ENCODE assay signal across 13 mouse cellular contexts in the genomic region with DNA sequence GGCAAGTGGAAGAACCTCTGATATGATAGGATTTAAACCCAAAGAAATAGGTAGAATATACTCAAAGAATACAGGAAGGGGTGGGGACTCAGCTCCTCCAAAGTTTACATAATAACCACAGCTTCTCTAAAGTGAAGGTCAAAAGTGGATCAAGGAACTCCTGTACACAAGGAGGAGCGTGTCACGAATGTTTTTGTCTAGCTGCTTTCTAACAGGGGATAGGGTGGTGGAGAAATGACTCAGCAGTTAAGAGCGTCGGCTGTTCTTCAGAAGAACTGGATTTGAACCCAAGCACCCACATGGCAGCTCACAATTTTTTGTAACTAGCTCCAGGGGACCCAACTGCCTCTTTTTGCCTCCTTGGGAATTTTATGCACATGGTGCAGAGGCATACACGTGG. TPM values are rescaled to one million over a fixed set of nuclear protein-coding genes. Genes with fewer than 3 reads are reported as not detected.
DNase-seq lines count a peak whose midpoint lies in the region; ATAC-seq and TF ChIP-seq lines count a peak whose summit lies in the region.
"Had no signal": no experiment of that assay in that cellular context is flagged by ENCODE, and none has a peak within 500 bp of the region (broad histone marks: within the 10 kb centered on the region; RNA-seq: fewer than 3 reads in every experiment).

No protein-coding gene starts in this region.

- peak; percentile 87 for DNase-seq in heart, adult 11 months
- no peak for DNase-seq in heart, postnatal 25 days (ENCODE audit: low spot score)
- DNase-seq in lung, postnatal 25 days (ENCODE audit: low spot score) = peak; percentile 18
- no peak for DNase-seq in lung, postnatal 14 days
- no peak for DNase-seq in liver, embryonic 13.5 days
- DNase-seq in cerebellum, postnatal 10 days = no peak
- no peak for DNase-seq in forebrain, postnatal 0 days
- DNase-seq: B cell, adult 2 months; thymus, adult 2 months had no signal

- ATAC-seq in liver, embryonic 13.5 days (ENCODE audit: low read depth) = peak; percentile 59; the same call in 1 of the 2 replicates
- no peak for ATAC-seq in intestine, postnatal 0 days
- no peak for ATAC-seq in forebrain, postnatal 0 days
- ATAC-seq: inflammation-experienced regulatory T-cells, adult 6 months had no signal

- no peaks in the 10 kb centered on the region for H3K27me3 ChIP-seq in liver, embryonic 13.5 days
- no peaks in the 10 kb centered on the region for H3K27me3 ChIP-seq in intestine, postnatal 0 days (replicated peaks; ENCODE audit: control insufficient read depth, insufficient read depth, low read length)
- H3K27me3 ChIP-seq in forebrain, postnatal 0 days (ENCODE audit: insufficient read depth, low read length) = no peaks in the 10 kb centered on the region
- H3K27me3 ChIP-seq: forebrain, embryonic 12.5 days; midbrain, embryonic 12.5 days had no signal

- intact Hi-C loops in heart, postnatal 25 days (cut with DNase I) = no loop called here

- H3K9ac ChIP-seq in liver, embryonic 13.5 days = no peak overlapping the region
- no peak overlapping the region for H3K9ac ChIP-seq in intestine, postnatal 0 days (ENCODE audit: low read depth, low read length)
- H3K9ac ChIP-seq in forebrain, postnatal 0 days = no peak overlapping the region
- H3K9ac ChIP-seq: forebrain, embryonic 12.5 days; midbrain, embryonic 12.5 days had no signal

- no peaks in the 10 kb centered on the region for H3K9me3 ChIP-seq in liver, embryonic 13.5 days (replicated peaks)
- no peaks in the 10 kb centered on the region for H3K9me3 ChIP-seq in intestine, postnatal 0 days (ENCODE audit: control insufficient read depth)
- no peaks in the 10 kb centered on the region for H3K9me3 ChIP-seq in forebrain, postnatal 0 days (ENCODE audit: low read length)
- H3K9me3 ChIP-seq: forebrain, embryonic 12.5 days; midbrain, embryonic 12.5 days had no signal

- no peak overlapping the region for H3K4me2 ChIP-seq in liver, embryonic 13.5 days
- H3K4me2 ChIP-seq in intestine, postnatal 0 days (replicated peaks; ENCODE audit: low read depth) = no peak overlapping the region
- no peak overlapping the region for H3K4me2 ChIP-seq in forebrain, postnatal 0 days (ENCODE audit: low read depth)
- H3K4me2 ChIP-seq: forebrain, embryonic 12.5 days; midbrain, embryonic 12.5 days had no signal

- TF ChIP-seq CTCF in intestine, postnatal 0 days (IDR thresholded peaks at IDR 0.05; ENCODE audit: low read depth) = no peak
- no peak for TF ChIP-seq CTCF in forebrain, postnatal 0 days (IDR thresholded peaks at IDR 0.05; ENCODE audit: low read depth)

- H3K27ac ChIP-seq in liver, embryonic 13.5 days = peak overlapping the region; percentile 11; the same call in 1 of the 2 replicates
- no peak overlapping the region for H3K27ac ChIP-seq in intestine, postnatal 0 days (ENCODE audit: low read depth, low read length)
- no peak overlapping the region for H3K27ac ChIP-seq in forebrain, postnatal 0 days (ENCODE audit: low read depth, low read length)
- H3K27ac ChIP-seq: forebrain, embryonic 12.5 days; midbrain, embryonic 12.5 days had no signal

- peaks cover 28% of the 10 kb centered on the region for H3K36me3 ChIP-seq in liver, embryonic 13.5 days
- H3K36me3 ChIP-seq in intestine, postnatal 0 days (ENCODE audit: control insufficient read depth, insufficient read depth) = peaks cover 30% of the 10 kb centered on the region
- H3K36me3 ChIP-seq in forebrain, postnatal 0 days (ENCODE audit: insufficient read depth) = peaks cover 44% of the 10 kb centered on the region

- H3K4me3 ChIP-seq in liver, embryonic 13.5 days (replicated peaks) = no peak overlapping the region
- no peak overlapping the region for H3K4me3 ChIP-seq in intestine, postnatal 0 days (ENCODE audit: low read depth, low read length)
- H3K4me3 ChIP-seq in forebrain, postnatal 0 days (ENCODE audit: low read depth, low read length) = no peak overlapping the region
- H3K4me3 ChIP-seq: forebrain, embryonic 12.5 days; midbrain, embryonic 12.5 days had no signal

- H3K4me1 ChIP-seq in liver, embryonic 13.5 days (replicated peaks) = peaks cover 19% of the 10 kb centered on the region
- no peaks in the 10 kb centered on the region for H3K4me1 ChIP-seq in intestine, postnatal 0 days (replicated peaks; ENCODE audit: control insufficient read depth, insufficient read depth, low read length)
- no peaks in the 10 kb centered on the region for H3K4me1 ChIP-seq in forebrain, postnatal 0 days (ENCODE audit: insufficient read depth)
- H3K4me1 ChIP-seq: forebrain, embryonic 12.5 days; midbrain, embryonic 12.5 days had no signal

- WGBS in liver, embryonic 13.5 days (ENCODE audit: insufficient replicate concordance) = 43% methylated on average over 5 of the region's 5 CpGs
- WGBS in intestine, postnatal 0 days = 83% methylated on average over 5 of the region's 5 CpGs
- WGBS in forebrain, postnatal 0 days = 89% methylated on average over 5 of the region's 5 CpGs

RNA-seq across cellular contexts. Expression of a gene that starts 22.8 kb away (rescaled TPM):
- total RNA-seq in heart, postnatal 25 days (2021) = 1 to 10 TPM; 4.0 to 4.4 TPM
- polyA plus RNA-seq in liver, embryonic 13.5 days (2015; fragmentation: Nextera tagmentation; extraction: Ambion mirVana) = 78.4 and 101 TPM in 2 replicates
- 43.5 and 48.7 TPM in 2 replicates for polyA plus RNA-seq in intestine, postnatal 0 days (2015; fragmentation: Nextera tagmentation; extraction: Ambion mirVana)
- 232 and 251 TPM in 2 replicates for total RNA-seq in forebrain, postnatal 0 days (2014; rRNA removed)
- 271 and 275 TPM in 2 replicates for polyA plus RNA-seq in forebrain, postnatal 0 days (2015; fragmentation: Nextera tagmentation; extraction: Ambion mirVana)

RNA-seq across cellular contexts. Expression of a gene that starts 22.8 kb away (rescaled TPM):
- 1 to 10 TPM; 1.9 to 2.4 TPM for total RNA-seq in heart, postnatal 25 days (2021)
- polyA plus RNA-seq in liver, embryonic 13.5 days (2015; fragmentation: Nextera tagmentation; extraction: Ambion mirVana) = 9.9 and 12.7 TPM in 2 replicates
- 6.2 and 7.6 TPM in 2 replicates for polyA plus RNA-seq in intestine, postnatal 0 days (2015; fragmentation: Nextera tagmentation; extraction: Ambion mirVana)
- 5.4 and 6.1 TPM in 2 replicates for total RNA-seq in forebrain, postnatal 0 days (2014; rRNA removed)
- polyA plus RNA-seq in forebrain, postnatal 0 days (2015; fragmentation: Nextera tagmentation; extraction: Ambion mirVana) = 2.7 and 3.8 TPM in 2 replicates

Comparison
In these comparisons a context has a peak if more than half of its experiments do, and no peak if none do; other contexts are left out.
1. DNase-seq: peak in heart, adult 11 months (single experiment) and lung, postnatal 25 days (single experiment); none in heart, postnatal 25 days (single experiment), lung, postnatal 14 days (single experiment), liver, embryonic 13.5 days (single experiment), cerebellum, postnatal 10 days (0 of 2) and forebrain, postnatal 0 days (single experiment).